Mouse (Mus musculus) lung, adult 2 months (tissue): ENCODE data around the gene Wasl. TPM values are rescaled to one million over a fixed set of nuclear protein-coding genes. Genes with fewer than 3 reads are reported as not detected.

Experiments used
- DNase-seq: peaks from one replicate; pipeline ENCODE4 v3.0.0; 2022
- H3K4me1 ChIP-seq: fragments of 200-500 bp; 2 replicates; pipeline ENCODE4 v1.6.1; 2011; ENCODE audit warnings: low read length; ENCODE audit not compliant: control insufficient read depth, insufficient read depth
- H3K4me3 ChIP-seq: fragments of 200-500 bp; replicated peaks from 2 replicates; pipeline ENCODE3; 2011; ENCODE audit warnings: low read depth, mild to moderate bottlenecking, control low read depth, low read length; ENCODE audit errors: extremely low read depth
- CTCF ChIP-seq: fragments of 200-500 bp; IDR thresholded peaks from 2 replicates; pipeline ENCODE4 v1.5.1; 2011; ENCODE audit warnings: mild to moderate bottlenecking, low read length, control low read depth; ENCODE audit not compliant: insufficient read depth
- POLR2A ChIP-seq: fragments of 200-500 bp; IDR thresholded peaks from 2 replicates; pipeline ENCODE4 v1.6.1; 2011; ENCODE audit warnings: low read depth, mild to moderate bottlenecking, control low read depth, low read length, borderline replicate concordance; ENCODE audit errors: extremely low read depth
- whole genome bisulfite sequencing: fragments of 180-500 bp; shearing (Covaris S2); methylation state at CpG from one replicate; pipeline ENCODE4 v1.1.7; 2018; 5-methylcytosine and 5-hydroxymethylcytosine counted together
- polyA plus RNA-seq: library from polyadenylated mRNA; depleted of rRNA; stranded (reverse); fragments of >200 nt; gene quantifications from 2 replicates; pipeline ENCODE4 v1.2.3, GENCODE M21; 2012; rRNA removed

Gene Wasl
- polyA plus RNA-seq, 1 experiment = 70.0 TPM

- H3K4me1 ChIP-seq = no peaks in the 10 kb centered on the region; the same call in none of the 2 replicates
- 93% methylated on average over 14 of the region's 14 CpGs for WGBS
- H3K4me3 ChIP-seq = no peak overlapping the region
- no peak for TF ChIP-seq POLR2A
- TF ChIP-seq CTCF = no peak
- DNase-seq = no peak
Measured at GRCm38 (mm10) chr6:24572431-24572830, 92.4 kb downstream of the Wasl start.

- H3K4me3 ChIP-seq = no peak overlapping the region
- WGBS = 40% methylated on average over 6 of the region's 6 CpGs
- TF ChIP-seq POLR2A (no peak), CTCF (no peak)
- H3K4me1 ChIP-seq = no peaks in the 10 kb centered on the region; the same call in none of the 2 replicates
- DNase-seq = no peak
Measured at GRCm38 (mm10) chr6:24571126-24571525, 93.7 kb downstream of the Wasl start.

- 61% methylated on average over 11 of the region's 11 CpGs for WGBS
- no peak for DNase-seq
- Histone ChIP-seq H3K4me3 (no peak overlapping the region), H3K4me1 (no peaks in the 10 kb centered on the region; the same call in none of the 2 replicates)
- TF ChIP-seq POLR2A (no peak), CTCF (no peak)
Measured at GRCm38 (mm10) chr6:24570278-24570677, 94.5 kb downstream of the Wasl start.

GRCm38 (mm10) chr6:24569711-24570110 lies 95.1 kb downstream of the Wasl start:
- no peaks in the 10 kb centered on the region; the same call in none of the 2 replicates for H3K4me1 ChIP-seq
- WGBS = 70% methylated on average over 1 of the region's 1 CpGs
- TF ChIP-seq POLR2A = no peak
- TF ChIP-seq CTCF = no peak
- DNase-seq = no peak
- no peak overlapping the region for H3K4me3 ChIP-seq

GRCm38 (mm10) chr6:24568963-24569362 lies 95.8 kb downstream of the Wasl start:
- TF ChIP-seq POLR2A (no peak), CTCF (peak; percentile 23; the same call in 1 of the 2 replicates)
- no peak for DNase-seq
- Histone ChIP-seq H3K4me3 (no peak overlapping the region), H3K4me1 (no peaks in the 10 kb centered on the region; the same call in none of the 2 replicates)
- 73% methylated on average over 5 of the region's 5 CpGs for WGBS

GRCm38 (mm10) chr6:24564886-24565285 lies 99.9 kb downstream of the Wasl start:
- DNase-seq = no peak
- WGBS = 83% methylated on average over 1 of the region's 1 CpGs
- Histone ChIP-seq H3K4me1 (no peaks in the 10 kb centered on the region; the same call in 1 of the 2 replicates), H3K4me3 (no peak overlapping the region)
- TF ChIP-seq POLR2A (no peak), CTCF (no peak)

- no peak for DNase-seq
- 64% methylated on average over 9 of the region's 9 CpGs for WGBS
- Histone ChIP-seq H3K4me1 (no peaks in the 10 kb centered on the region), H3K4me3 (no peak overlapping the region)
- TF ChIP-seq POLR2A (no peak), CTCF (no peak)
Measured at GRCm38 (mm10) chr6:24564081-24564480, 100.7 kb downstream of the Wasl start.

Other genes with a start within 250 kb of the Wasl start
- gene Iqub, start 149.9 kb downstream of the Wasl start, polyA plus RNA-seq = 0.36 and 0.75 TPM in 2 replicates
- gene Ndufa5, start 137.0 kb downstream of the Wasl start, polyA plus RNA-seq = 2.7 and 4.3 TPM in 2 replicates
- gene Asb15, start 136.9 kb downstream of the Wasl start, polyA plus RNA-seq = 0.09 and 0.46 TPM in 2 replicates
- 2.3 and 6.4 TPM in 2 replicates for gene Lmod2, start 67.2 kb downstream of the Wasl start, polyA plus RNA-seq
- gene Hyal6, start 68.2 kb upstream of the Wasl start, polyA plus RNA-seq = not detected in 2 replicates
- gene Hyal4, start 83.3 kb upstream of the Wasl start, polyA plus RNA-seq = not detected in 2 replicates
- gene Spam1, start 126.2 kb upstream of the Wasl start, polyA plus RNA-seq = not detected in 2 replicates
- gene Hyal5, start 193.0 kb upstream of the Wasl start, polyA plus RNA-seq = not detected in 2 replicates